In the genomic region with DNA sequence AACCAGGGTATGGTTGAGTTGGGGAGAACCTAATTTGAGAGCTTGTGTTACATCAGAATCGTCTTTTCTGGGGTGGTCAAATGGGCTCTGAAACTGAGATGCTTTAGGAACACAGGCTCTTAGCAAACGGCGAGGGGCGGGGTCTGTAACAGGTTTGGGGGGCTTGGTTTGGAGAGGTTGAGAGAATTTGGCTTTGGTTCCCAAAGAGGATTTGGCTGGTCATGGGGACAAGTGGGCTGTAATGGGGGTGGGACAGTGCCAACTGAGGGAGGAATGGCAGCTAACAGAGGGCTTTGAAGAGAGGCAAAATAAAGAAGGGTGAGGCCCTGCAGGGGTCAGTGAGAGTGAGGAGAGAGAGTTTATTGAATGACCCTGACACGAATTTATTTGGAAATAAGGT, we compare ENCODE assay signal across 28 mouse cellular contexts. TPM values are rescaled to one million over a fixed set of nuclear protein-coding genes. Genes with fewer than 3 reads are reported as not detected.
"Had no signal": no experiment of that assay in that cellular context is flagged by ENCODE, and none has a peak within 500 bp of the region (broad histone marks: within the 10 kb centered on the region; RNA-seq: fewer than 3 reads in every experiment).

No protein-coding gene starts in this region.

- H3K27ac ChIP-seq: intestine, embryonic 15.5 days; kidney, embryonic 15.5 days; liver, embryonic 14.5 days; lung, embryonic 15.5 days; midbrain, embryonic 10.5 days; neural tube, embryonic 12.5 days; neural tube, embryonic 15.5 days had no signal

- H3K4me3 ChIP-seq: intestine, embryonic 15.5 days; kidney, embryonic 15.5 days; lung, embryonic 15.5 days; megakaryocyte, embryonic 14.5 days; midbrain, embryonic 10.5 days; neural tube, embryonic 12.5 days; neural tube, embryonic 15.5 days had no signal

- DNase-seq: kidney, adult 11 months; kidney, adult 8-10 months; kidney, postnatal 10 days; kidney, postnatal 36 days; layer of hippocampus, adult 9-11 months; lung, adult 18-20 months; lung, postnatal 10 days; lung, postnatal 36 days; midbrain, embryonic 14.5 days; right cerebral cortex, adult 18-20 months; right cerebral cortex, postnatal 14 days; thymus, adult 2 months; thymus, postnatal 14 days; thymus, postnatal 4 days had no signal

RNA-seq across cellular contexts. Expression of a gene that starts 5.8 kb away (rescaled TPM):
- total RNA-seq: layer of hippocampus, adult 18-20 months; layer of hippocampus, postnatal 25 days; left cerebral cortex, adult 18-20 months; left cerebral cortex, postnatal 10 days; left cerebral cortex, postnatal 36 days had no signal

RNA-seq across cellular contexts. Expression of a gene that starts 8.0 kb away (rescaled TPM):
- total RNA-seq: layer of hippocampus, adult 18-20 months; layer of hippocampus, postnatal 25 days; left cerebral cortex, adult 18-20 months; left cerebral cortex, postnatal 10 days; left cerebral cortex, postnatal 36 days; liver, adult 2 months had no signal

RNA-seq across cellular contexts. Expression of a gene that starts 16.6 kb away (rescaled TPM):
- total RNA-seq: layer of hippocampus, postnatal 25 days had no signal
